Mouse (Mus musculus) forebrain, postnatal 0 days (tissue): ENCODE data around the gene Gm45521. TPM values are rescaled to one million over a fixed set of nuclear protein-coding genes. Genes with fewer than 3 reads are reported as not detected.

Experiments
- ATAC-seq: fragments of 200-750 bp; cut with Nextera tagmentation; 2 replicates; pipeline ENCODE4 v1.8.0; 2017; ENCODE audit warnings: mild to moderate bottlenecking, moderate library complexity
- DNase-seq: peaks from one replicate; pipeline ENCODE4 v3.0.0-alpha.2; 2015
- H3K27ac ChIP-seq: fragments of 300-500 bp; sonication (generic); 2 replicates; pipeline ENCODE4 v1.5.1; 2014; ENCODE audit warnings: low read depth, mild to moderate bottlenecking, antibody characterized with exemption, low read length, moderate library complexity, mixed read lengths
- H3K27me3 ChIP-seq: fragments of 300-500 bp; sonication (generic); 2 replicates; pipeline ENCODE4 v1.6.1; 2014; ENCODE audit warnings: mild to moderate bottlenecking, low read length, mixed read lengths; ENCODE audit not compliant: insufficient read depth
- H3K36me3 ChIP-seq: fragments of 300-500 bp; sonication (generic); 2 replicates; pipeline ENCODE4 v1.6.1; 2014; ENCODE audit warnings: mild to moderate bottlenecking, moderate library complexity; ENCODE audit not compliant: insufficient read depth
- H3K4me1 ChIP-seq: fragments of 300-500 bp; sonication (generic); 2 replicates; pipeline ENCODE4 v1.6.1; 2014; ENCODE audit warnings: antibody characterized with exemption; ENCODE audit not compliant: insufficient read depth
- H3K4me2 ChIP-seq: fragments of 300-500 bp; sonication (generic); 2 replicates; pipeline ENCODE4 v1.6.1; 2014; ENCODE audit warnings: low read depth, mild to moderate bottlenecking, moderate library complexity
- H3K4me3 ChIP-seq: fragments of 300-500 bp; sonication (generic); 2 replicates; pipeline ENCODE4 v1.5.1; 2014; ENCODE audit warnings: low read depth, low read length, mixed read lengths
- H3K9ac ChIP-seq: fragments of 300-500 bp; sonication (generic); 2 replicates; pipeline ENCODE4 v1.6.1; 2014; ENCODE audit warnings: mild to moderate bottlenecking
- H3K9me3 ChIP-seq: fragments of 300-500 bp; sonication (generic); 2 replicates; pipeline ENCODE4 v1.6.1; 2016; ENCODE audit warnings: low read length
- CTCF ChIP-seq: sonication (generic); IDR thresholded peaks from 2 replicates; pipeline ENCODE4 v1.5.1; 2016; ENCODE audit warnings: antibody characterized with exemption, control low read depth, low read depth
- WGBS: fragments of 180-500 bp; shearing (Covaris S2); extraction: QIAGEN DNeasy Blood & Tissue Kit; methylation state at CpG from one replicate; pipeline ENCODE4 v1.1.7; 2014; 5-methylcytosine and 5-hydroxymethylcytosine counted together
- polyA plus RNA-seq: library from polyadenylated mRNA; unstranded; fragments of >200 nt; fragmentation: Nextera tagmentation; extraction: Ambion mirVana; gene quantifications from 2 replicates; pipeline ENCODE4 v1.2.1, GENCODE M21; 2015
- total RNA-seq: library from RNA; depleted of rRNA; stranded (reverse); fragments of >200 nt; gene quantifications from 2 replicates; pipeline ENCODE4 v1.2.3, GENCODE M21; 2014

Gm45521 gene
- total and polyA plus RNA-seq, 2 experiments from 2014 or later: not detected

DNA sequence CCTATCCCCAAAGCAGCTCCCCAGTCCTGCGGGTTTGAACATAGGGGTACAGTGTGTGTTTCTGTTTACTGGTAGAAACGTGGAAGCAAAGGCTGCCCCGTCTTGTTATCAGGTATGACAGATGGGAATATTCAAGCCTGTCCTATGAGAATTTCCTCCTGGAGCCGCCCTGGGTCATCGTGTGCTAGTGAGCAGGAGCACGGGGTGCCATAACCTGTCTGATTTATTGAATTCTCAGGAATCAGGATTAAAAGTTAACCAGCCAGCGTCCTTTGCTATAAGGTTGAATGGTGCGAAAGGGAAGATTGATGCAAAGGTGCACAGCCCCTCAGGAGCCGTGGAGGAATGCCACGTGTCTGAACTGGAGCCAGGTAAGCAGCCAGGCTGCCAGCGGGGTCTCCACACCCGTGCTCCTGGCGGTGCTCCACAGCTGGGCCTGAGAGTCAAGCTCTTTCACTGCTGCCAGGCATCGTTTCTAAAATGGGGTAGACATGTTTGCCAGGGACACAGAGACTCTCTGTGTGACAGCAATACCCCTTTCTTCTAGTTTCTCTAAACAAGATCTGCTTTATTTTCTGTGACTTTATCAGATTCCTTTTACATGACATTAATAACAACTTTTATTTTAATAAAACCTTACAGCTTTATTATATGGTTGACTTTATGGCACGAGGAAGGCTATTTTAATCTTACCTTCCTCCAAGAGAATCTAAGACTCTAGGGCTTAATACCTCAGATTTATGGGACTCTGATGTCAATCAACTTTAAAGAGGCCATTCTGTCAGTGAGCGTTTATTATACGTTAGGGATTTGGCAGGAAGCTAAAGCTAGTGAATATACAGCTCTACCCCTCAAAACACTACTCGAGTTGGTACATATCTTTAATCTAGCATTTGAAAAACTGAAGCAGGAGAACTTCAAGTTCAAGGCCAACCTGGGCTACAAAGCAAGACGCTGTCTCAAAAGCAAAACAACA, 18.0 kb upstream of the Gm45521 start:
- H3K27ac ChIP-seq: no peak overlapping the region
- no peak overlapping the region for H3K9ac ChIP-seq
- H3K27me3 ChIP-seq: no peaks in the 10 kb centered on the region
- peaks cover 48% of the 10 kb centered on the region for H3K36me3 ChIP-seq
- no peaks in the 10 kb centered on the region for H3K9me3 ChIP-seq
- no peak overlapping the region for H3K4me2 ChIP-seq
- no peaks in the 10 kb centered on the region for H3K4me1 ChIP-seq
- 78% methylated on average over 19 of the region's 19 CpGs for WGBS
- ATAC-seq (no peak), DNase-seq (no peak)
- no peak overlapping the region for H3K4me3 ChIP-seq
- TF ChIP-seq CTCF: no peak

DNA sequence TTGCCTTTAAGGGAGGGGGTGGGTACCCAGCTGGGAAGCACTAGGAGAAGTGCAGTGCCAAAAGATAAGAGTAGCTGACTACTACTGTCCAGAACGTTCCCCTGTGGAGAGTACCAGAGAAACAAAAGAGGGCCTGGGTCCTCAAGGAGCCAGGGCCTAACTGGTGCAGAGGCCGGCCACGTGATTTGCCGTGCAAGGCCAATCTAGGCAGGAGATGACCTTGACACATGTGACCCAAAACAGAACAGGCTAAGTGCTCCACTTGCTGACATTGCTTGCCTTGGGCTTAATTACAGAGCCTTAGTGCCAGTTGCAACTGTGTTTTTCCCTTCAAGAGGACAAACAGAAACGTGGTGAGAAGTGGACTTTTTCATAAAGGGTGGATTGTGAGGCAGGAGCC, 15.7 kb upstream of the Gm45521 start:
- no peak for DNase-seq
- 79% methylated on average over 5 of the region's 5 CpGs for WGBS
- no peaks in the 10 kb centered on the region for H3K27me3 ChIP-seq

DNA sequence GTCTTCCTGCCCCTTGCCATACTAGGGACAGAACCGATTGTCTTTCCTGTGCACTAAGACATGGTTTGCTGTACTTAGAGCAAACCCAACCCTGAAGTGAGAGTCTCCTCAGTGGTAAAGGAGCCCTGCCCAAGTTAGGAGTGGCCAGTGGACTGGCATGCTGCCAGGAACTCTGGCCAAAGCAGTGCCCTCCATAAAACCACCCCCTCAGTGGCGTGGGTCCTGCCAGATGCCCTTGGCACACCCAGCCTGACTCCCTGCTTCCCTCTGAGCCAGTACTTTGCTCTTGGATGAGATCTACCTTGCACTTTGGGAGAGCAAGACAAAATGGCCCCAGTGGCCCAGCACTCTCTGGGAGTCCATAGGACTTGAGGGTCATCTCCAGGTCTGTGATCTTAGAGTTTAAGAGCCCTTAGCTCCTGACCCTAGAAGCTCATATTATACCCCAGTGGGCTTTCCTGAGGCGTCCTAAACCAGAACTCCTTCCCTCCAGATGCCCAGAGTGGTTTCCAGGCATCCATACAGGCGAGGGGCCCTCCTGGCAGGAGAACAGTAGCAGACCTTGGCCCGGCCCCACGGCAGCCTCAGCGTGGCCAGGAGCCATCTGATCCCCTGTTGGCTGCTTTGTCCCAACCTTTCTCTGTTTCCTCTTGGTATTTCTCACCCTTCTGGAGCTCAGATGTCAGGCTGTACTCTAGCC, 13.8 kb upstream of the Gm45521 start:
- Histone ChIP-seq H3K4me1 (no peaks in the 10 kb centered on the region), H3K4me2 (no peak overlapping the region), H3K9ac (no peak overlapping the region), H3K9me3 (no peaks in the 10 kb centered on the region), H3K27me3 (no peaks in the 10 kb centered on the region), H3K36me3 (peaks cover 42% of the 10 kb centered on the region), H3K4me3 (no peak overlapping the region), H3K27ac (no peak overlapping the region)
- ATAC-seq (peak; percentile 64), DNase-seq (no peak)
- no peak for TF ChIP-seq CTCF
- 52% methylated on average over 7 of the region's 7 CpGs for WGBS

More for the DNA sequence above, 15.7 kb upstream of the Gm45521 start:
- no peak for ATAC-seq
- Histone ChIP-seq H3K4me3 (no peak overlapping the region), H3K27ac (no peak overlapping the region), H3K9ac (no peak overlapping the region), H3K9me3 (no peaks in the 10 kb centered on the region), H3K36me3 (peaks cover 41% of the 10 kb centered on the region), H3K4me1 (no peaks in the 10 kb centered on the region), H3K4me2 (no peak overlapping the region)
- no peak for TF ChIP-seq CTCF

DNA sequence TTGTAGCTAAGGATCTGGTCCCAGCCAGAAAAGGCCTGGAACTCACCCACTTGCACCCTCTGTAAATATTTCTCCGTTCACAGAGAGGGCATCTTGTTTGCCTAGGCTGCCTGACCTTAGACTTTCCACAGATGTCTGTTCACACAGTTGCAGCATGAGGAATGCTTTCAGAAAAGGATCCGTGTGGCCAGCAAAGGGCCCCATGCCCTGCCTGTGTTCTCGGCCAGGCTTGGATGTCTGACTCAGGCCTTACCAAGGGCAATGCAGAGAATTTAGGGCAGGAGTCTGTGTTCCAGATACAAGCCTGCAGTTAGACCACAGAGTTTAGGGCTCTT, 13.3 kb upstream of the Gm45521 start:
- WGBS: 47% methylated on average over 3 of the region's 3 CpGs

DNA sequence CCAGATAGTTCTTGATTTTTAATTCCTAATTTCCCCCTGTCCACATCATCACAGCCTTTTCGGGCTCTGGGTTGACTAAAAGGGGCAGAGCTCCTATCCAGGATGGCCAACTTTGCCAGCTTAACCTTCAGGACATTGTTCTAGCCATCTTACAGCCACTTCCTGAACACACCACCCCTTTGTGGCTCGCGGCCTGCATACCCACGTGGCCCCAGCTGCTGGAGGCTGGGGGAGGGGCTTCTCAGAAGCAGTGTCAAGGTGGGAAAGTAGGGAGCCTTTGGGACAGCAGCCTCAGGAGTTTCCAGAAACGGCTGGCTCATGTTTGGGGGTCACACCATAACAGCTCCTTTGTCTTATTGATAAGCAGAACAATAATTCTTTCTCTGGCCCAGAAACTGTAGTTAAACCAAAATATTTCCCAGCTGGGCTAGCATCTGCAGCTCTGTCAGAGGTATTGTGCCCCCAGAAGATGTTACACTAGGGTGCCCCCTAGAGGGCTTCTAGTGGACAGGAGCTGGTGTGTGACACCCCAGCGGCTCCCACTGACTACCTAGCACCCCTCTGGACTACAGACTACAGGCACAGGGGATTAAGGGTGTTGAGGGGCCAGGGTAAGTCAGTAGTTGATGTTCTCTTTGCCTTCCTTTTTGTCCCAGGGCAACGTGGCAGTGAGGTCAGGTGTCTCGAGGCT, 12.6 kb upstream of the Gm45521 start:
- Histone ChIP-seq H3K9me3 (no peaks in the 10 kb centered on the region), H3K27ac (no peak overlapping the region), H3K4me2 (no peak overlapping the region), H3K27me3 (no peaks in the 10 kb centered on the region), H3K4me1 (no peaks in the 10 kb centered on the region), H3K36me3 (peaks cover 51% of the 10 kb centered on the region), H3K9ac (no peak overlapping the region), H3K4me3 (no peak overlapping the region)
- ATAC-seq: no peak
- 53% methylated on average over 8 of the region's 8 CpGs for WGBS
- TF ChIP-seq CTCF: no peak
- DNase-seq: no peak

More for the DNA sequence above, 13.3 kb upstream of the Gm45521 start:
- Histone ChIP-seq H3K9me3 (no peaks in the 10 kb centered on the region), H3K27me3 (no peaks in the 10 kb centered on the region), H3K4me2 (no peak overlapping the region), H3K4me1 (no peaks in the 10 kb centered on the region), H3K4me3 (no peak overlapping the region), H3K9ac (no peak overlapping the region), H3K27ac (no peak overlapping the region), H3K36me3 (peaks cover 47% of the 10 kb centered on the region)
- TF ChIP-seq CTCF: no peak
- ATAC-seq: no peak
- no peak for DNase-seq

DNA sequence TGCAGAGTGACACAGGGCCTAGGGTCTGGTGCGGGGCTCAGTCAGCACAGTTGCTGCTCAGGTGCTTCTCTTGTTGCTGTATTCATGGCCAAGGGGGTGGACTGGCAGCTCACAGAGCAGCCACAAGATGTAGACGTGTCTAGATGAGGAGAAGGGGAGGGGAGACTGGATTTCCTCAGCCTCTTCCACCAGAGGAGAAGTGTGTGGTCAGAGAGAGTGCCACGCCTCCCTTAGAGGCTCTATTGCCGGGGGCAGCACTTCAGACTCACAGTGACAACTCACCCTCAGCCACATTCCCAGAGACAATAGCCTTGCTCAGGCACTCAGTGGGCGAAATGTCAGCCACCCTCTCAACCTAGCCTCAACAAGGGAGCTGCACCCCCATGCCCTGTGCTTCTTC, 11.8 kb upstream of the Gm45521 start:
- no peak overlapping the region for H3K9ac ChIP-seq
- TF ChIP-seq CTCF: no peak
- DNase-seq: no peak
- H3K4me3 ChIP-seq: no peak overlapping the region
- H3K4me1 ChIP-seq: no peaks in the 10 kb centered on the region
- WGBS: 78% methylated on average over 5 of the region's 5 CpGs
- H3K36me3 ChIP-seq: peaks cover 51% of the 10 kb centered on the region
- no peaks in the 10 kb centered on the region for H3K27me3 ChIP-seq
- no peak overlapping the region for H3K27ac ChIP-seq
- no peak overlapping the region for H3K4me2 ChIP-seq
- no peaks in the 10 kb centered on the region for H3K9me3 ChIP-seq
- ATAC-seq: no peak
